Mouse (Mus musculus): Measurements from ENCODE around the gene Pdcd1lg2. TPM values are rescaled to one million over a fixed set of nuclear protein-coding genes. Genes with fewer than 3 reads are reported as not detected.
A peak's percentile ranks its signal among the peaks of the same experiment; 100 is the strongest.

Gene Pdcd1lg2
- polyA plus RNA-seq, 1 experiment from 2014 or later = not detected

DNA sequence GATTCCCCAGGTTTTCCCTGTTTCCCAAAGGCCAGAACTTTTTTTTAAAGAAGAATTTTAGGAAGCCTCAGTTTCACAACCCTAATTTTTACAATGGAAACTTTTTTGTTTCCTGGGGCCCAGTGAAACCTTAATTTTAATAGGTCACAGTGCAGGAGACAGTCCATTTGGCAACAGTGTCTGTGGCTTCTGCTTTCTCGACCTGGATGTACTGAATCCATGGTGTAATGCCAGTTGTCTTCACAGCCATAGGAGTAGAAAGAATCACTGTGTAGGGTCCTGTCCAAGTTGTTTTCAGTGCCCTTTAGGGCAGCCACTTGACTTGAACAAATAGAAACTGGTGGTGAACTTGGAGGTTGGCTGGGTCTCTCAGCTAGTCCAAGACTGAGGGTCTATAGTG, 37.7 kb downstream of the Pdcd1lg2 start:
- no peaks in the 10 kb centered on the region for H3K36me3 ChIP-seq (ENCODE audit: control insufficient read depth, insufficient read depth, low read length)
- H3K4me3 ChIP-seq (ENCODE audit: low read length) = no peak overlapping the region
- no peak for ATAC-seq (ENCODE audit: low read depth)
- no peak overlapping the region for H3K4me2 ChIP-seq (ENCODE audit: low read depth, low read length)
- no peak overlapping the region for H3K9ac ChIP-seq (ENCODE audit: low read length)
- no peaks in the 10 kb centered on the region for H3K27me3 ChIP-seq (ENCODE audit: control insufficient read depth, insufficient read depth, low read depth, low read length)
- H3K4me1 ChIP-seq (replicated peaks; ENCODE audit: control insufficient read depth, insufficient read depth, low read length) = no peaks in the 10 kb centered on the region
- WGBS = 59% methylated on average over 1 of the region's 1 CpGs
- H3K9me3 ChIP-seq (ENCODE audit: control insufficient read depth, low read length) = 0 out of 2 replicates have a peak, but pooled peaks cover 2% of the 10 kb centered on the region
- no peak overlapping the region for H3K27ac ChIP-seq (ENCODE audit: low read length)

DNA sequence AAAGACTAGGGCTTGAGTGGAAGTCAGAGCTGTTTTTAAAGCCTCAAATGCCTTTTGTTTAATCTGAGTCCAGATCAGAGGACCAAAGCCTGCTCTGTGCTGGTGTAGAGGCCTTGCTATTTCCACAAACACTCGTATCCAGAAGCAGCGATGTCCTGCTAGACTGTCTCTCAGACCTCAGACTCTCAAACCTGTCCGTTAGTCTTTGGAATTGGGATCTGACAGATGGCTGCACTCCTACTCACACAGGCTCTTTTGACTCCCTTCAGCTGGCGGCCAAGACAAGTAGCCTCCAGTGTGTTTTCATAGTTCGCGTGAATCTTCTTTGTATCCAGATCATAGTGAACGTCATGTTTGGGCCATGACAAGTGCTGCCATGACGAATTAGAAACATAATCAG, 39.7 kb downstream of the Pdcd1lg2 start:
- 78% methylated on average over 8 of the region's 8 CpGs for WGBS
- Histone ChIP-seq H3K27ac (ENCODE audit: low read length) (no peak overlapping the region), H3K9ac (ENCODE audit: low read length) (no peak overlapping the region), H3K4me2 (ENCODE audit: low read depth, low read length) (no peak overlapping the region), H3K9me3 (ENCODE audit: control insufficient read depth, low read length) (0 out of 2 replicates have a peak, but pooled peaks cover 2% of the 10 kb centered on the region), H3K4me1 (replicated peaks; ENCODE audit: control insufficient read depth, insufficient read depth, low read length) (no peaks in the 10 kb centered on the region), H3K36me3 (ENCODE audit: control insufficient read depth, insufficient read depth, low read length) (no peaks in the 10 kb centered on the region), H3K4me3 (ENCODE audit: low read length) (no peak overlapping the region), H3K27me3 (ENCODE audit: control insufficient read depth, insufficient read depth, low read depth, low read length) (no peaks in the 10 kb centered on the region)
- ATAC-seq (ENCODE audit: low read depth) = no peak

- Histone ChIP-seq H3K4me2 (ENCODE audit: low read depth, low read length) (no peak overlapping the region), H3K36me3 (ENCODE audit: control insufficient read depth, insufficient read depth, low read length) (no peaks in the 10 kb centered on the region), H3K27me3 (ENCODE audit: control insufficient read depth, insufficient read depth, low read depth, low read length) (no peaks in the 10 kb centered on the region), H3K9ac (ENCODE audit: low read length) (no peak overlapping the region), H3K4me1 (replicated peaks; ENCODE audit: control insufficient read depth, insufficient read depth, low read length) (no peaks in the 10 kb centered on the region), H3K9me3 (ENCODE audit: control insufficient read depth, low read length) (no peaks in the 10 kb centered on the region), H3K4me3 (ENCODE audit: low read length) (no peak overlapping the region), H3K27ac (ENCODE audit: low read length) (no peak overlapping the region)
- no peak for ATAC-seq (ENCODE audit: low read depth)
- WGBS = 75% methylated on average over 10 of the region's 10 CpGs
These were observed 43.5 kb downstream of the Pdcd1lg2 start for GRCm38 (mm10) chr19:29454141-29454601.

GRCm38 (mm10) chr19:29455156-29455555, 44.4 kb downstream of the Pdcd1lg2 start:
- H3K9ac ChIP-seq (ENCODE audit: low read length) = no peak overlapping the region
- H3K4me1 ChIP-seq (replicated peaks; ENCODE audit: control insufficient read depth, insufficient read depth, low read length) = no peaks in the 10 kb centered on the region
- ATAC-seq (ENCODE audit: low read depth) = no peak
- no peak overlapping the region for H3K4me3 ChIP-seq (ENCODE audit: low read length)
- H3K27ac ChIP-seq (ENCODE audit: low read length) = no peak overlapping the region
- H3K9me3 ChIP-seq (ENCODE audit: control insufficient read depth, low read length) = no peaks in the 10 kb centered on the region
- no peak overlapping the region for H3K4me2 ChIP-seq (ENCODE audit: low read depth, low read length)
- WGBS = 68% methylated on average over 1 of the region's 1 CpGs
- no peaks in the 10 kb centered on the region for H3K36me3 ChIP-seq (ENCODE audit: control insufficient read depth, insufficient read depth, low read length)
- no peaks in the 10 kb centered on the region for H3K27me3 ChIP-seq (ENCODE audit: control insufficient read depth, insufficient read depth, low read depth, low read length)

DNA sequence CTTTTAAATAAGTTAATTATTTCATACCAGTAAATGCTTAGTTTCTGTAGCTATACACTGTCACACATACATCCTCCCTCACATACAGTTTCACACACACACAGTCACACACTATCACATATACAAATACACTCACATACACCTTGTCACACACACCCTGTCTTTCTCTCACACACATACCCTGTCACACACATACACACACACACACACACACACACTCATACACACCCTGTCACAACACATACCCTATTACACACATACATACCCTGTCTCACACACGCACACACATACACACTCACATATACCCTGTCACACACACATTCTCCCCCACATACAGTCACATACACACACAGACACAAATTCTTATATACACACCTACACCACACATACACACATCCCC, 47.3 kb downstream of the Pdcd1lg2 start:
- no peaks in the 10 kb centered on the region for H3K27me3 ChIP-seq (ENCODE audit: control insufficient read depth, insufficient read depth, low read depth, low read length)
- no peak overlapping the region for H3K9ac ChIP-seq (ENCODE audit: low read length)
- H3K4me2 ChIP-seq (ENCODE audit: low read depth, low read length) = no peak overlapping the region
- WGBS = 91% methylated on average over 1 of the region's 1 CpGs
- H3K4me3 ChIP-seq (ENCODE audit: low read length) = no peak overlapping the region
- ATAC-seq (ENCODE audit: low read depth) = no peak
- H3K27ac ChIP-seq (ENCODE audit: low read length) = no peak overlapping the region
- no peaks in the 10 kb centered on the region for H3K9me3 ChIP-seq (ENCODE audit: control insufficient read depth, low read length)
- H3K36me3 ChIP-seq (ENCODE audit: control insufficient read depth, insufficient read depth, low read length) = no peaks in the 10 kb centered on the region
- H3K4me1 ChIP-seq (replicated peaks; ENCODE audit: control insufficient read depth, insufficient read depth, low read length) = no peaks in the 10 kb centered on the region

DNA sequence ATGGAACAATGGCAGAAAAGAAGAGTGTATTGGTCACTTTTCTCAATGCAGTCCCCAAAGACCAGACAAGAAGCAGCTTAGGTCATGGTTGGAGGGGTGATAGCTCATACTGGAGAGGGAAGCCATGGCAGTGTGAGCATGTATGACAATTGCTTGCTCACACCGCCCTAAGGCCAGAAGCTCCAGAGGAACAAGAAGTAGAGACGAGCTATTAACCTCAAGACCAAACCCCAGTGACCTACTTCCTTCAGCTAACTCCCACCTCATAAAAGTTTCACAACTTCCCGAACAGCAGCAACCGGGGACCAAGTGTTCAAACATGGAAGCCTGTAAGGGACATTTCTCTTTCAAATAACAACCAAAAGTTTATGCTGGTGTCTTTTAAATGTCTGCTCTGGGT, 51.7 kb downstream of the Pdcd1lg2 start:
- no peaks in the 10 kb centered on the region for H3K4me1 ChIP-seq (replicated peaks; ENCODE audit: control insufficient read depth, insufficient read depth, low read length)
- no peak overlapping the region for H3K27ac ChIP-seq (ENCODE audit: low read length)
- no peaks in the 10 kb centered on the region for H3K9me3 ChIP-seq (ENCODE audit: control insufficient read depth, low read length)
- ATAC-seq (ENCODE audit: low read depth) = no peak
- H3K9ac ChIP-seq (ENCODE audit: low read length) = no peak overlapping the region
- 70% methylated on average over 4 of the region's 4 CpGs for WGBS
- H3K4me2 ChIP-seq (ENCODE audit: low read depth, low read length) = no peak overlapping the region
- no peaks in the 10 kb centered on the region for H3K36me3 ChIP-seq (ENCODE audit: control insufficient read depth, insufficient read depth, low read length)
- no peaks in the 10 kb centered on the region for H3K27me3 ChIP-seq (ENCODE audit: control insufficient read depth, insufficient read depth, low read depth, low read length)
- H3K4me3 ChIP-seq (ENCODE audit: low read length) = no peak overlapping the region

DNA sequence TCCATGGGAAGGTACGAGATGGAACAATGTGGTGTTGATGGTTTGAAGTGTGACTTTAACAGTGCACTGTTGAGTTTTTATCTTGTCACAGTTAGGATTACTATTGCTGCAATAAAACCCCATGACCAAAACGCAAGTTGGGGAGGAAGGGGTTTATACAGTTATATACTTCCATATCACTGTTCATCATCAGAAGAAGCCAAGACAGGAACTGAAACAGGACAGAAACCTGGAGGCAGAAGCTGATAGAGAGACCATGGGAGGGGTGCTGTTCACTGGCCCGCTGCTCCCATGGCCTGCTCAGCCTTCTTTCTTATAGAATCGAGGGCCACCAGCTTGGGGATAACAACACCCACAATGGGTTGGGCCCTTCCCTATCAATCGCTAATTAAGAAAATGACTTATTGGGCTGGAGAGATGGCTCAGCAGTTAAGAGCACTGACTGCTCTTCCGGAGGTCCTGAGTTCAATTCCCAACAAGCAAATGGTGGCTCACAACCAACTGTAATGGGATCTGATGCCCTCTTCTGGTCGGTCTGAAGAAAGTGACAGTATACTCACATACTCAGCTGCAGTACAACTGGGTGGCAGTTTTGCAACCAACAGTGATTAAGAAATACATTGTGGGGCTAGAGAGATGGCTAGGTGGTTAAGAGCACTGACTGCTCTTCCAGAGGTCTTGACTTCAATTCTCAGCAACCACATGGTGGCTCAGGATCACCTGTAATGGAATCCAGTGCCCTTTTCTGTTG, 53.1 kb downstream of the Pdcd1lg2 start:
- Histone ChIP-seq H3K9ac (ENCODE audit: low read length) (no peak overlapping the region), H3K27ac (ENCODE audit: low read length) (no peak overlapping the region), H3K4me3 (ENCODE audit: low read length) (no peak overlapping the region), H3K9me3 (ENCODE audit: control insufficient read depth, low read length) (no peaks in the 10 kb centered on the region), H3K4me2 (ENCODE audit: low read depth, low read length) (no peak overlapping the region), H3K36me3 (ENCODE audit: control insufficient read depth, insufficient read depth, low read length) (no peaks in the 10 kb centered on the region), H3K27me3 (ENCODE audit: control insufficient read depth, insufficient read depth, low read depth, low read length) (no peaks in the 10 kb centered on the region), H3K4me1 (replicated peaks; ENCODE audit: control insufficient read depth, insufficient read depth, low read length) (peaks cover 2% of the 10 kb centered on the region)
- WGBS = 90% methylated on average over 7 of the region's 7 CpGs
- no peak for ATAC-seq (ENCODE audit: low read depth)

- Histone ChIP-seq H3K4me3 (ENCODE audit: low read length) (no peak overlapping the region), H3K9me3 (ENCODE audit: control insufficient read depth, low read length) (no peaks in the 10 kb centered on the region), H3K27ac (ENCODE audit: low read length) (no peak overlapping the region), H3K27me3 (ENCODE audit: control insufficient read depth, insufficient read depth, low read depth, low read length) (no peaks in the 10 kb centered on the region), H3K9ac (ENCODE audit: low read length) (no peak overlapping the region), H3K4me1 (replicated peaks; ENCODE audit: control insufficient read depth, insufficient read depth, low read length) (peaks cover 18% of the 10 kb centered on the region), H3K4me2 (ENCODE audit: low read depth, low read length) (no peak overlapping the region), H3K36me3 (ENCODE audit: control insufficient read depth, insufficient read depth, low read length) (no peaks in the 10 kb centered on the region)
- no peak for ATAC-seq (ENCODE audit: low read depth)
- 55% methylated on average over 9 of the region's 9 CpGs for WGBS
These were observed 56.1 kb downstream of the Pdcd1lg2 start for GRCm38 (mm10) chr19:29466819-29467218.

GRCm38 (mm10) chr19:29468941-29469685, 58.4 kb downstream of the Pdcd1lg2 start:
- Histone ChIP-seq H3K4me2 (ENCODE audit: low read depth, low read length) (no peak overlapping the region), H3K4me3 (ENCODE audit: low read length) (no peak overlapping the region), H3K9me3 (ENCODE audit: control insufficient read depth, low read length) (no peaks in the 10 kb centered on the region), H3K27ac (ENCODE audit: low read length) (no peak overlapping the region), H3K27me3 (ENCODE audit: control insufficient read depth, insufficient read depth, low read depth, low read length) (no peaks in the 10 kb centered on the region), H3K9ac (ENCODE audit: low read length) (no peak overlapping the region), H3K4me1 (replicated peaks; ENCODE audit: control insufficient read depth, insufficient read depth, low read length) (peaks cover 18% of the 10 kb centered on the region), H3K36me3 (ENCODE audit: control insufficient read depth, insufficient read depth, low read length) (no peaks in the 10 kb centered on the region)
- WGBS = 53% methylated on average over 10 of the region's 10 CpGs
- ATAC-seq (ENCODE audit: low read depth) = peak; percentile 69

Measured in lung, embryonic 16.5 days (tissue).